ENCODE assay signal across 25 mouse cellular contexts in genomic region chr15:59225637-59226036, GRCm38 (mm10).
"Had no signal": no experiment of that assay in that cellular context is flagged by ENCODE, and none has a peak within 500 bp of the region (broad histone marks: within the 10 kb centered on the region; RNA-seq: fewer than 3 reads in every experiment).

No protein-coding gene starts in this region.

- H3K27ac ChIP-seq: heart, adult 2 months; hindbrain, embryonic 10.5 days; hindbrain, embryonic 12.5 days; hindbrain, embryonic 14.5 days; intestine, embryonic 15.5 days; kidney, postnatal 0 days; left cerebral cortex, adult 2 months; limb, embryonic 10.5 days; limb, embryonic 12.5 days; liver, embryonic 13.5 days; liver, embryonic 15.5 days had no signal

- H3K4me1 ChIP-seq: hindbrain, embryonic 10.5 days; hindbrain, embryonic 12.5 days; intestine, embryonic 15.5 days; limb, embryonic 10.5 days; limb, embryonic 12.5 days; liver, embryonic 13.5 days; liver, embryonic 15.5 days had no signal

- H3K4me3 ChIP-seq: heart, adult 2 months; heart, embryonic 12.5 days; hindbrain, embryonic 10.5 days; hindbrain, embryonic 12.5 days; intestine, embryonic 15.5 days; left cerebral cortex, adult 2 months; limb, embryonic 10.5 days; limb, embryonic 12.5 days; liver, embryonic 13.5 days; liver, embryonic 15.5 days had no signal

- H3K27me3 ChIP-seq: heart, embryonic 12.5 days; hindbrain, embryonic 12.5 days; intestine, embryonic 15.5 days; limb, embryonic 12.5 days; liver, embryonic 13.5 days; liver, embryonic 15.5 days had no signal

- DNase-seq: gastrocnemius, postnatal 14 days; gastrocnemius, postnatal 36 days; heart, adult 2 months; heart, postnatal 10 days; heart, postnatal 4 days; kidney, adult 18-20 months; kidney, adult 8-10 months; kidney, postnatal 14 days; kidney, postnatal 36 days; liver; liver, embryonic 13.5 days had no signal

- H3K9ac ChIP-seq: heart, embryonic 12.5 days; hindbrain, embryonic 12.5 days; hindbrain, embryonic 14.5 days; intestine, embryonic 15.5 days; limb, embryonic 12.5 days; liver, embryonic 13.5 days; liver, embryonic 15.5 days had no signal

- ATAC-seq: hindbrain, embryonic 16.5 days; inflammation-experienced regulatory T-cells, adult 6 months; intestine, embryonic 15.5 days; intestine, postnatal 0 days had no signal

- H3K36me3 ChIP-seq: heart, embryonic 12.5 days; hindbrain, embryonic 10.5 days; hindbrain, embryonic 12.5 days; intestine, embryonic 15.5 days; limb, embryonic 10.5 days; limb, embryonic 12.5 days; liver, embryonic 13.5 days; liver, embryonic 15.5 days had no signal

- H3K4me2 ChIP-seq: heart, embryonic 12.5 days; hindbrain, embryonic 12.5 days; hindbrain, embryonic 14.5 days; intestine, embryonic 15.5 days; limb, embryonic 12.5 days; liver, embryonic 11.5 days; liver, embryonic 13.5 days; liver, embryonic 15.5 days had no signal

- H3K9me3 ChIP-seq: hindbrain, embryonic 10.5 days; hindbrain, embryonic 12.5 days; intestine, embryonic 15.5 days; limb, embryonic 10.5 days; liver, embryonic 13.5 days; liver, embryonic 15.5 days had no signal
